Mouse (Mus musculus) cerebellum, postnatal 14 days (tissue): ENCODE results near the gene Ophn1.

ENCODE experiments used
- DNase-seq, 2 experiments: peaks; one replicate each; pipeline ENCODE4 v3.0.0; 2021; ENCODE audit warnings: mixed read lengths in 2 of 2

The Ophn1 gene

GRCm38 (mm10) chrX:98774247-98774950, 116.4 kb downstream of the Ophn1 start:
- DNase-seq, result no peak

GRCm38 (mm10) chrX:98755089-98755488, 135.7 kb downstream of the Ophn1 start:
- no peak for DNase-seq

GRCm38 (mm10) chrX:98751279-98751817, 139.5 kb downstream of the Ophn1 start:
- DNase-seq, result no peak

- peak in 1 of 2 experiments; percentile 16 for DNase-seq
Measured at GRCm38 (mm10) chrX:98736758-98737157, 154.1 kb downstream of the Ophn1 start.

- no peak for DNase-seq
Measured at GRCm38 (mm10) chrX:98722991-98723390, 167.8 kb downstream of the Ophn1 start.

GRCm38 (mm10) chrX:98707766-98708165, 183.1 kb downstream of the Ophn1 start:
- peak; percentile 10 to 18 for DNase-seq

GRCm38 (mm10) chrX:98701635-98702034, 189.2 kb downstream of the Ophn1 start:
- DNase-seq, result peak; percentile 69

- DNase-seq, result peak in 1 of 2 experiments; percentile 1
Measured at GRCm38 (mm10) chrX:98682603-98683002, 208.2 kb downstream of the Ophn1 start.

GRCm38 (mm10) chrX:98681281-98681680, 209.5 kb downstream of the Ophn1 start:
- no peak for DNase-seq

GRCm38 (mm10) chrX:98670988-98671387, 219.8 kb downstream of the Ophn1 start:
- no peak for DNase-seq

GRCm38 (mm10) chrX:98651431-98651830, 239.4 kb downstream of the Ophn1 start:
- DNase-seq, result no peak

GRCm38 (mm10) chrX:98628666-98629404, 262.0 kb downstream of the Ophn1 start:
- no peak for DNase-seq

GRCm38 (mm10) chrX:98618865-98619264, 272.0 kb downstream of the Ophn1 start:
- peak; percentile 61 to 72 for DNase-seq

GRCm38 (mm10) chrX:98617426-98617825, 273.4 kb downstream of the Ophn1 start:
- DNase-seq, result peak; percentile 32 to 53

GRCm38 (mm10) chrX:98574201-98574600, 316.6 kb downstream of the Ophn1 start:
- no peak for DNase-seq

- no peak for DNase-seq
Measured at GRCm38 (mm10) chrX:98546458-98546857, 344.4 kb downstream of the Ophn1 start.

GRCm38 (mm10) chrX:98515329-98515728, 375.5 kb downstream of the Ophn1 start:
- DNase-seq, result no peak

GRCm38 (mm10) chrX:98514359-98514904, 376.4 kb downstream of the Ophn1 start:
- no peak for DNase-seq
